Mouse (Mus musculus) cortical plate, adult 2 months (tissue): ENCODE results near the gene Gng12. TPM values are rescaled to one million over a fixed set of nuclear protein-coding genes. Genes with fewer than 3 reads are reported as not detected.

ENCODE experiments used
- H3K27ac ChIP-seq: fragments of 200-500 bp; 2 replicates; pipeline ENCODE4 v1.5.1; 2012; ENCODE audit warnings: low read length, control low read depth, inconsistent platforms; ENCODE audit not compliant: insufficient read depth
- H3K4me1 ChIP-seq: fragments of 200-500 bp; 2 replicates; pipeline ENCODE4 v1.6.1; 2011; ENCODE audit warnings: low read length; ENCODE audit not compliant: control insufficient read depth, insufficient read depth
- H3K4me3 ChIP-seq: fragments of 200-500 bp; 2 replicates; pipeline ENCODE4 v1.5.1; 2011; ENCODE audit warnings: mild to moderate bottlenecking, low read length, control low read depth; ENCODE audit not compliant: insufficient read depth
- CTCF ChIP-seq: fragments of 200-500 bp; IDR thresholded peaks from 2 replicates; pipeline ENCODE4 v1.5.1; 2011; ENCODE audit warnings: mild to moderate bottlenecking, control low read depth, low read length; ENCODE audit not compliant: insufficient read depth; ENCODE audit errors: extremely low read depth
- POLR2A ChIP-seq: fragments of 200-500 bp; IDR thresholded peaks from 2 replicates; pipeline ENCODE4 v1.6.1; 2011; ENCODE audit warnings: mild to moderate bottlenecking, low read length, control low read depth; ENCODE audit not compliant: insufficient read depth; ENCODE audit errors: extremely low read depth
- polyA plus RNA-seq: library from polyadenylated mRNA; depleted of rRNA; stranded (reverse); fragments of >200 nt; gene quantifications from 2 replicates; pipeline ENCODE4 v1.2.3, GENCODE M21; 2012

The Gng12 gene
- polyA plus RNA-seq, 1 experiment, result 58.7 TPM

- Histone ChIP-seq H3K27ac (no peak overlapping the region), H3K4me3 (no peak overlapping the region), H3K4me1 (no peaks in the 10 kb centered on the region; the same call in 1 of the 2 replicates)
- TF ChIP-seq POLR2A (no peak), CTCF (no peak)
Measured at GRCm38 (mm10) chr6:66932206-66932819, 36.1 kb downstream of the Gng12 start.

- no peak overlapping the region for H3K27ac ChIP-seq
- no peak overlapping the region for H3K4me3 ChIP-seq
- TF ChIP-seq POLR2A, result no peak
- no peak for TF ChIP-seq CTCF
- H3K4me1 ChIP-seq, result peaks cover 2% of the 10 kb centered on the region; the same call in 1 of the 2 replicates
Measured at GRCm38 (mm10) chr6:66940656-66941235, 44.5 kb downstream of the Gng12 start.

DNA sequence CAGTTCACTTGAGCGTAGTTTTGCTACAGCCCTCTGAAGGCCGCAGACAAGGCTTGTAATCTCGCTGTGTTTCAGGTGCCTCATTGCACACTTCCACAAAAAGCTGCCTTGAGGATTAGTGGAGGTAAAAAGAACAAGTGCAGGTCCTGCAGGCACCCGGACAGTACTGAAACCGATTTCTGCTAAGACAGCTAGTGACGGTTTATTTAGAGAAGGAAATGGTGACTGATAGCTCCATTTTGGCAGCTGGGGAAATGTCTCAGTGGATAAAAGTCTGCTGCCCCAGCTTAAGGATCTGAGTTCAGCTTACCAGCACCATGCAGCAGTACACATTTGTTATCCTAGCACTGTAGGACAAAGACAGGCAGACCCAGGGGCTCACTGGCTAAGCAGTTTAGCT lies 45.6 kb downstream of the Gng12 start:
- Histone ChIP-seq H3K4me3 (no peak overlapping the region), H3K27ac (no peak overlapping the region), H3K4me1 (peaks cover 2% of the 10 kb centered on the region; the same call in 1 of the 2 replicates)
- TF ChIP-seq POLR2A, result no peak

DNA sequence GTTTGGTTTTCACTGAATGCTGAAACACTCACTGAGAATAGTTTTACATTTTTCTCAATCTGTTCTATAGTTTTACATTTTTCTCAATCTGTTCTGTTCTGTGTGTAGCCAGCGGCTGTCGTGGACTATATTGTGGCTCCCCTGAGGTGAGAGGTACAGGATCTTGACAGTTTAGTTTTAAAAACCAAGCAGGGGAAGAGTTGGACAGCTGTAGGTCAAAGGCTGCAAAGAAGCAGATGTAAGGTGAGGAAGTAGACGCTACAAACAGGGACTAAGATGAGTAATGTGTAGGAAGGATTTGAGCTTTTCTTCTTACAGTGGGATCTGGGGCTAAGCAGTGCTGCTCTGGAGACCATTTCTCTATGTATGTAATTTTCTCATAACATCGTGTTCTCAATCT lies 46.6 kb downstream of the Gng12 start:
- Histone ChIP-seq H3K4me1 (peaks cover 2% of the 10 kb centered on the region; the same call in 1 of the 2 replicates), H3K4me3 (no peak overlapping the region), H3K27ac (no peak overlapping the region)
- no peak for TF ChIP-seq POLR2A
- TF ChIP-seq CTCF, result no peak

GRCm38 (mm10) chr6:66943367-66944189 lies 47.4 kb downstream of the Gng12 start:
- H3K4me1 ChIP-seq, result peaks cover 2% of the 10 kb centered on the region; the same call in 1 of the 2 replicates
- no peak overlapping the region for H3K27ac ChIP-seq
- no peak for TF ChIP-seq CTCF
- TF ChIP-seq POLR2A, result no peak
- H3K4me3 ChIP-seq, result no peak overlapping the region

- TF ChIP-seq CTCF (no peak), POLR2A (no peak)
- H3K27ac ChIP-seq, result no peak overlapping the region
- H3K4me3 ChIP-seq, result no peak overlapping the region
- H3K4me1 ChIP-seq, result peaks cover 2% of the 10 kb centered on the region; the same call in 1 of the 2 replicates
Measured at GRCm38 (mm10) chr6:66944190-66945003, 48.2 kb downstream of the Gng12 start.

DNA sequence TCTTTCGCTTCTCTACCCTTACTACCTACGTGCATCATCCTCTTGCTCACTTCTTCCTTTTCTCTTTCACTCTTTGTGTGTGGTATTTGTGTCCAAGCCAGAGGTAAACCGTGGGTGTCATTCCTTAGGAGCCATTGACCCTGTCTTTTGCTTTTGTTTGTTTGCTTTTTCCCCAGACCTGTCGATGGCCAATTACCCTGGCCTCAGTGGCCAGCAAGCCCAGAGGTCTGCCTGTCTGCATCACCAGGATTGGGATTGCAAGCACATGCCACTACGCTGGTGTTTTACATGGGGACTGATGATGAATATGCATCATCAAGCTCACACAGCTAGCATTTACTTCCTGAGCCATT lies 48.8 kb downstream of the Gng12 start:
- Histone ChIP-seq H3K4me1 (peaks cover 2% of the 10 kb centered on the region; the same call in 1 of the 2 replicates), H3K4me3 (no peak overlapping the region), H3K27ac (no peak overlapping the region)
- TF ChIP-seq POLR2A (no peak), CTCF (no peak)

- no peak overlapping the region for H3K27ac ChIP-seq
- H3K4me1 ChIP-seq, result no peaks in the 10 kb centered on the region
- H3K4me3 ChIP-seq, result no peak overlapping the region
- no peak for TF ChIP-seq POLR2A
- TF ChIP-seq CTCF, result no peak
Measured at GRCm38 (mm10) chr6:66948111-66948510, 51.9 kb downstream of the Gng12 start.

DNA sequence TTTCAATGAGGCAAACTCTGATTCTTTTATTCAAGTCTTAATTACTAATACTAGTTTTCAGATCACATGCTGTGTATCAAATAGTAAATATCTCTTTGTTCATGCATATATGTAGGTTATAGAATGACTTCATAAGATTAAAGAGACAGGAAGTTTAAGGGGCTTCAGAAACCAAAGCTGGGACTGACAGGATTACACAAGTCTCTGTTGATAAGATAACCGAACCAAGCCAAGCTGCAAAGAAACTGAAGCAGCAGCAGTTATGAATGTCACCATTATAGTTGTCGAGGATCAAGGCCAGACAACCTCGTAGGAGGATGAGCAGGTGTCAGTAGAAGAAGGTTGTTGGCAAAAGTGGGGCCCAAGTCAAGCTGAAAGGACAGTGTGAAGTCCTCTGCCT lies 52.7 kb downstream of the Gng12 start:
- no peak overlapping the region for H3K4me3 ChIP-seq
- no peak for TF ChIP-seq CTCF
- H3K4me1 ChIP-seq, result no peaks in the 10 kb centered on the region
- H3K27ac ChIP-seq, result no peak overlapping the region
